Mouse (Mus musculus): ENCODE data around the gene Qpctl.

GRCm38 (mm10) chr7:19129396-19129795 is 19.7 kb downstream of the Qpctl start:
- TF ChIP-seq CTCF (conservative IDR thresholded peaks at IDR 0.05; ENCODE audit: insufficient read depth, insufficient read length, low read depth, low read length) = no peak
- TF ChIP-seq POLR2A (IDR thresholded peaks at IDR 0.05; ENCODE audit: low read depth, low read length) = no peak

Data from kidney, adult 2 months (tissue).